Mouse (Mus musculus): Measurements from ENCODE around the gene Fabp2.
"Not testable (repeated sequence)": the region's sequence is repeated elsewhere in the genome, so short reads cannot be mapped to it uniquely, and the experiment has no call there.

The Fabp2 gene

GRCm38 (mm10) chr3:122920572-122921435 is 25.9 kb downstream of the Fabp2 start:
- DNase-seq = no peak

- no peak for DNase-seq
Observed at GRCm38 (mm10) chr3:122921676-122922527, 27.0 kb downstream of the Fabp2 start.

GRCm38 (mm10) chr3:122923147-122923546 is 28.3 kb downstream of the Fabp2 start:
- no peak for DNase-seq

- DNase-seq = peak; percentile 98
Observed at GRCm38 (mm10) chr3:122924009-122924914, 29.4 kb downstream of the Fabp2 start, which contains the start of gene 1810037I17Rik. 1810037I17Rik (plus strand) TSS chr3:122924203.

GRCm38 (mm10) chr3:122929723-122930122 is 34.9 kb downstream of the Fabp2 start:
- no peak for DNase-seq

- no peak for DNase-seq
Observed at GRCm38 (mm10) chr3:122932466-122932865, 37.6 kb downstream of the Fabp2 start.

GRCm38 (mm10) chr3:122937176-122937575 is 42.3 kb downstream of the Fabp2 start:
- DNase-seq = not testable (repeated sequence)

GRCm38 (mm10) chr3:122939215-122939614 is 44.3 kb downstream of the Fabp2 start:
- peak; percentile 51 for DNase-seq

GRCm38 (mm10) chr3:122943387-122943890 is 48.6 kb downstream of the Fabp2 start:
- no peak for DNase-seq
